Mouse (Mus musculus) liver, embryonic 14.5 days (tissue): Measurements from ENCODE around the gene Dnm1. TPM values are rescaled to one million over a fixed set of nuclear protein-coding genes. Genes with fewer than 3 reads are reported as not detected.

Experiments
- ATAC-seq: fragments of 200-750 bp; cut with Nextera tagmentation; 2 replicates; pipeline ENCODE4 v1.8.0; 2017; ENCODE audit warnings: moderate number of reproducible peaks, mild to moderate bottlenecking, moderate library complexity; ENCODE audit not compliant: insufficient read depth
- DNase-seq, 3 experiments: peaks; one replicate each; pipeline ENCODE4 v3.0.0-alpha.2; 2012 to 2013; ENCODE audit warnings: low read depth in 3 of 3, low spot score in 3 of 3
- H3K27ac ChIP-seq: fragments of 300-500 bp; sonication (generic); 2 replicates; pipeline ENCODE4 v1.5.1; 2014; ENCODE audit warnings: moderate library complexity, mild to moderate bottlenecking, control low read depth, inconsistent platforms
- H3K27me3 ChIP-seq: fragments of 300-500 bp; sonication (generic); 2 replicates; pipeline ENCODE4 v1.6.1; 2014; ENCODE audit warnings: mild to moderate bottlenecking, low read length, moderate library complexity; ENCODE audit not compliant: control insufficient read depth, insufficient read depth
- H3K36me3 ChIP-seq: fragments of 300-500 bp; sonication (generic); replicated peaks from 2 replicates; pipeline ENCODE4 v1.6.1; 2014; ENCODE audit warnings: low read depth; ENCODE audit not compliant: control insufficient read depth, insufficient read depth
- H3K4me1 ChIP-seq, 2 experiments: fragments of 200-500 bp in 1 of 2; fragments of 300-500 bp in 1 of 2; sonication (generic) in 1 of 2; replicated peaks; 2 replicates each; pipeline ENCODE4 v1.6.1; 2012 to 2014; ENCODE audit warnings: antibody characterized with exemption in 1 of 2, inconsistent platforms in 1 of 2, low read length in 1 of 2; ENCODE audit not compliant: control insufficient read depth in 2 of 2, insufficient read depth in 2 of 2
- H3K4me2 ChIP-seq: fragments of 300-500 bp; sonication (generic); 2 replicates; pipeline ENCODE4 v1.6.1; 2014; ENCODE audit warnings: low read depth, mild to moderate bottlenecking, control low read depth, moderate library complexity
- H3K4me3 ChIP-seq, 2 experiments: fragments of 200-500 bp in 1 of 2; fragments of 300-500 bp in 1 of 2; sonication (generic) in 1 of 2; 2 replicates each; pipeline ENCODE4 v1.5.1; 2012 to 2014; ENCODE audit warnings: low read depth in 2 of 2, low read length in 2 of 2, mild to moderate bottlenecking in 2 of 2, control low read depth in 1 of 2, inconsistent platforms in 1 of 2, moderate library complexity in 1 of 2; ENCODE audit not compliant: insufficient read depth in 1 of 2
- H3K9ac ChIP-seq: fragments of 300-500 bp; sonication (generic); replicated peaks from 2 replicates; pipeline ENCODE4 v1.6.1; 2014; ENCODE audit warnings: mild to moderate bottlenecking, control low read depth, moderate library complexity
- H3K9me3 ChIP-seq: fragments of 300-500 bp; sonication (generic); 2 replicates; pipeline ENCODE4 v1.6.1; 2016; ENCODE audit warnings: low read length, mixed read lengths; ENCODE audit not compliant: control insufficient read depth
- CTCF ChIP-seq: IDR thresholded peaks from 2 replicates; pipeline ENCODE4 v1.5.1; 2016; ENCODE audit warnings: antibody characterized with exemption, low read depth, control low read depth
- EP300 ChIP-seq: IDR thresholded peaks from 2 replicates; pipeline ENCODE4 v1.6.1; 2016; ENCODE audit warnings: antibody characterized with exemption, low read depth
- WGBS: fragments of 180-500 bp; shearing (Covaris S2); extraction: QIAGEN DNeasy Blood & Tissue Kit; methylation state at CpG from one replicate; pipeline ENCODE4 v1.1.7; 2014; ENCODE audit not compliant: insufficient replicate concordance; 5-methylcytosine and 5-hydroxymethylcytosine counted together
- polyA plus RNA-seq, 2 experiments: library from polyadenylated mRNA; depleted of rRNA in 1 of 2; stranded (reverse) in 1 of 2; unstranded in 1 of 2; fragments of >200 nt; fragmentation: Nextera tagmentation in 1 of 2; extraction: Ambion mirVana in 1 of 2; gene quantifications; 2 replicates each; pipeline versions ENCODE4 v1.2.1 to v1.2.3; 2012 to 2014

Gene Dnm1
- polyA plus RNA-seq, 2 experiments = 0.43 to 2.9 TPM

DNA sequence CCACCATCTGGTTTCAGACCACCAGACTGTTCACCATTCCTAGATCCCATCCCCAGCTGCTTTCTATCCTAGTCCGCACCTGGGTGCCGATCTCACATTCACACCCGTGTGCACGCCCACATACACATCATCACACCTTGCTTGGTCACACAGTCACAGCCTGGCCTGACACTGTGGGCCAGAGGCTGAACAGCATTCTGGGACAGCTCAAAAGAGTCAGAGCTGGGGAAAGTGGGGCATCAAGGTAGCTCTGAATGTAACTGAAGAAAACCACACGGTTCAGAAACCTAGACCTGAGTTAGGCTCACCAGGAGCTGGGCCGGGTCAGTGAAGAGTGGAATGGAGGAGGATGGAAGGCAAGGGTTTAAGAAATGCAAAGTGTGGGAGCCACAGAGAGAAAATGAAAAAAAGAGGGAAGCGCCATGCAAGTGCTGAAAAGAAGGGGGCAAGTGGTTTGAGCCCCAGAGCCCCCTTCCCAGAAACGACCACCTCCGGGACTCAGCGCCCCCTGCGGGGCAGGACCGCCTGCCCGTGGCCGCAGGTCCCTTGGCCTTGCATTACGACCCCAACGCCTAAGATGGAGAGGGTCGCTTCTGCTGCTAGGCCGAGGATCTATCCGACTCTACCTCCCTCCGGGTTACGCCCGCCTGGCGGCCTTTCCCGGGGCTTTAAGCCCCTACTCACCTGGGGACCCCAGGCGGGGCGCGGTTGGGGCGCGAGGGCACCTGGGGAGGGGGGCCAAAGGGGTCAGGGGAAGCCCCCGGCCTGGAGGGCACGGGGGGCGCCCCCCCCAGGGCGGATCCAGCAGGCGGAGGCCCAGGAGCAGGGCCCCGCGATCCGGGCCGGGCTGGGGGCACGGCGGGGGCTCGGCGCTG is 41.5 kb downstream of the Dnm1 start:
- H3K9ac ChIP-seq = 0 out of 2 replicates have a peak overlapping the region, but pooled peaks have one; percentile 23
- H3K4me2 ChIP-seq = peak overlapping the region; percentile 91
- H3K27me3 ChIP-seq = peaks cover 16% of the 10 kb centered on the region
- TF ChIP-seq EP300 (no peak), CTCF (no peak)
- peaks cover 3 to 4% of the 10 kb centered on the region in 2 experiments; a peak in 3 of 4 replicates for H3K4me1 ChIP-seq
- 9% methylated on average over 40 of the region's 42 CpGs for WGBS
- no peaks in the 10 kb centered on the region for H3K9me3 ChIP-seq
- H3K27ac ChIP-seq = no peak overlapping the region
- no peak for DNase-seq
- no peak for ATAC-seq
- H3K4me3 ChIP-seq = peak overlapping the region in 1 of 2 experiments; percentile 48; a peak in 2 of 4 replicates
- H3K36me3 ChIP-seq = no peaks in the 10 kb centered on the region; the same call in 1 of the 2 replicates

- H3K4me1 ChIP-seq = peaks cover 3 to 4% of the 10 kb centered on the region in 2 experiments; a peak in 3 of 4 replicates
- peaks cover 14% of the 10 kb centered on the region for H3K27me3 ChIP-seq
- H3K9ac ChIP-seq = no peak overlapping the region
- 77% methylated on average over 18 of the region's 18 CpGs for WGBS
- no peak overlapping the region for H3K4me2 ChIP-seq
- H3K9me3 ChIP-seq = no peaks in the 10 kb centered on the region
- DNase-seq = no peak
- H3K27ac ChIP-seq = no peak overlapping the region
- peaks cover 7% of the 10 kb centered on the region for H3K36me3 ChIP-seq
- no peak for TF ChIP-seq CTCF
- no peak for TF ChIP-seq EP300
- no peak overlapping the region for H3K4me3 ChIP-seq
- no peak for ATAC-seq
Observed at GRCm38 (mm10) chr2:32310096-32310845, 42.9 kb downstream of the Dnm1 start.

GRCm38 (mm10) chr2:32308870-32309568 is 44.1 kb downstream of the Dnm1 start:
- no peak overlapping the region for H3K27ac ChIP-seq
- H3K9me3 ChIP-seq = no peaks in the 10 kb centered on the region
- 78% methylated on average over 16 of the region's 16 CpGs for WGBS
- no peak for DNase-seq
- peaks cover 14% of the 10 kb centered on the region for H3K27me3 ChIP-seq
- no peak overlapping the region for H3K9ac ChIP-seq
- peaks cover 3 to 4% of the 10 kb centered on the region in 2 experiments; a peak in 3 of 4 replicates for H3K4me1 ChIP-seq
- H3K36me3 ChIP-seq = peaks cover 10% of the 10 kb centered on the region
- no peak overlapping the region for H3K4me3 ChIP-seq
- TF ChIP-seq CTCF = no peak
- TF ChIP-seq EP300 = no peak
- H3K4me2 ChIP-seq = no peak overlapping the region
- ATAC-seq = no peak

DNA sequence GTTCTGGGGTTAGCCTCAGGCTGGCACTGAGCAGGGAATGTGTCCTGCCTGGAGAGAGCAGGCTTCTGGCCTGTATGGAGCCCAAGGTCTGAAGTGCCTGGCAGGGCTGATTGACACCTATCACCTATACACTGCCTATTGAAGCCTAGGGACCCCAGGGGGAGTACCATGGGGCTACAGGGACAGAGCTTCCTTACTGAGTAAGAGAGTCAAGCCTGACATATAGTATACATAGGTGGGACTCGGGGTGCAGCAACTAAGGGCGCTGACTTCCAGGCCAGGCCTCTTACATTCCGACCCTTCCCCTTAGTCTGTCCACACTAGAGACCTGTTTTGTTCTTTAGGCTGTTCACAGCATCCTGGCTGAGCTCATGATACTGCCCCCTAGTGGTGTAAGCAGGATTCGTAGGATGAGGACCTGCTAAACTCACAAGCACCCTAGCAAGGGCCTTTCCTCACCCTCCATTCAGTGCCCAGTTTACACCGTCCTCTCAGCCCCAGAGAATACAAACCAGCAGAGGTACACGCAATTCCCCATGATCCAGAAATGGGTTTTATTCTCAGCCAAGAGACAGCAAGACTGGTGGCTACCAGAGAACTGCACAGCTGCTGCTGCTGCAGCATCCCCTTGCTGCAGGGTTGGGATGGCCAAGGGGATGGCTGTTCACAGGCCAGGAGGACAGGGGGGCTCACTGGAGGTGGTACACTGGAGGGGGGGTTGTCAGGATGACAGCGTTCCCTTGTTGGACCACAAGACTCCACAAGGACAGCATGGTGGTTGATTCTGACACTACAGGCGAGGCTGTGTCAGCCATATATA is 45.0 kb downstream of the Dnm1 start:
- Histone ChIP-seq H3K4me2 (no peak overlapping the region), H3K9me3 (no peaks in the 10 kb centered on the region), H3K4me1 (peaks cover 3 to 4% of the 10 kb centered on the region in 2 experiments; a peak in 3 of 4 replicates), H3K4me3 (no peak overlapping the region), H3K27ac (no peak overlapping the region), H3K36me3 (peaks cover 14% of the 10 kb centered on the region), H3K27me3 (peaks cover 11% of the 10 kb centered on the region), H3K9ac (no peak overlapping the region)
- DNase-seq (peak in 1 of 3 experiments; percentile 39), ATAC-seq (no peak)
- WGBS = 42% methylated on average over 8 of the region's 8 CpGs
- TF ChIP-seq EP300 = no peak
- TF ChIP-seq CTCF = peak; percentile 89
